Mouse (Mus musculus): ENCODE results near the gene Pck2.

Gene Pck2

GRCm38 (mm10) chr14:55598521-55599390, 58.7 kb downstream of the Pck2 start:
- no peak for DNase-seq (ENCODE audit: low spot score in 2 of 2)
